Mouse (Mus musculus): Measurements from ENCODE around the gene Tmem37. TPM values are rescaled to one million over a fixed set of nuclear protein-coding genes. Genes with fewer than 3 reads are reported as not detected.
"Not testable (repeated sequence)": the region's sequence is repeated elsewhere in the genome, so short reads cannot be mapped to it uniquely, and the experiment has no call there.

Tmem37 gene
- polyA plus RNA-seq, 1 experiment from 2014 or later: 6.8 TPM

DNA sequence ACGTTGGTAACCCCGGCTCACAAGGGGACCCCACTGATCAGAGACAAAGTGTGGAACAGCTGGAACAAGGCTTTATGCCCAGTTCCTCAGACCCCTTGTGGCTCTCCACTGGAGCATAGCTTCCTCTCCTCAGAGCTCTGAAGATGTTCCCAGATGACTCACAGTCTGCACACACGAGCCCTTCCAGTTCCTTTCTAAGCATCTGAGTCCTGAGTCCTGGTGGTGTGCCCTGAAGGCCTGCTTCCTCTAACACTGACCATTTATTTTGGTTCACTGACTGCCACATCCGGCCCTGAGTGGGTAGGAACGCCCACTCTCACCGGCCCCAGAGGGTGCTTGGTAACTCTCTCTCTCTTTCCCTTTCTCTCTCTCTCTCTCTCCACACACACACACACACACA, 25.6 kb upstream of the Tmem37 start:
- H3K27ac ChIP-seq (ENCODE audit: low read depth, low read length): no peak overlapping the region
- no peak for DNase-seq (ENCODE audit: low spot score, missing footprints)
- no peaks in the 10 kb centered on the region for H3K27me3 ChIP-seq (ENCODE audit: control insufficient read depth, insufficient read depth, low read length)
- no peak overlapping the region for H3K4me2 ChIP-seq
- H3K4me1 ChIP-seq (ENCODE audit: control insufficient read depth, insufficient read depth, low read length): no peaks in the 10 kb centered on the region
- no peak overlapping the region for H3K4me3 ChIP-seq (ENCODE audit: low read depth, low read length)
- H3K36me3 ChIP-seq (ENCODE audit: control insufficient read depth, insufficient read depth, low read length): no peaks in the 10 kb centered on the region
- H3K9me3 ChIP-seq (ENCODE audit: control insufficient read depth, low read length): no peaks in the 10 kb centered on the region
- H3K9ac ChIP-seq (ENCODE audit: low read length): no peak overlapping the region
- ATAC-seq (ENCODE audit: low FRiP score): no peak
- 72% methylated on average over 6 of the region's 6 CpGs for WGBS

DNA sequence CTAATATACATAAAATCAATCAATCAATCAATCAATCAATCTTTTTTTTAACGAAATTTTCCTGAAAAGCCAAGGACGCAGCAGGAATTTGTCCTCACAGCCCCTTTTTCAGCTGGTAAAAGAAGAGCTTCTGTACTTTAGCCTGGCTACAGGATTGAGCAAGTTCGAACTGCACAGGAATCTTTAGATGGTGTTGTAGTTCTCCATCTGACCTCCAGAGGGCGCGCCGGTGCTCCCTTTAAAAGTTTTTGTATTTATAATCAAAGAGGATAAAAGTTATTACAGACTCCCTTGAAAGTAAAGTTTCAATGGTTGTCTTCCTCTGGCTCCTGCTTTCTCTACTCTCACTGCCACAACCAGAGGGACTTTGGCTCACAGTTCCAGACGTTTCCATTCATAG, 24.5 kb upstream of the Tmem37 start:
- WGBS: 17% methylated on average over 7 of the region's 7 CpGs
- DNase-seq (ENCODE audit: low spot score, missing footprints) (peak; percentile 96), ATAC-seq (ENCODE audit: low FRiP score) (no peak)
- Histone ChIP-seq H3K9me3 (ENCODE audit: control insufficient read depth, low read length) (no peaks in the 10 kb centered on the region), H3K4me3 (ENCODE audit: low read depth, low read length) (no peak overlapping the region), H3K4me2 (no peak overlapping the region), H3K4me1 (ENCODE audit: control insufficient read depth, insufficient read depth, low read length) (no peaks in the 10 kb centered on the region), H3K27me3 (ENCODE audit: control insufficient read depth, insufficient read depth, low read length) (no peaks in the 10 kb centered on the region), H3K9ac (ENCODE audit: low read length) (no peak overlapping the region), H3K27ac (ENCODE audit: low read depth, low read length) (no peak overlapping the region), H3K36me3 (ENCODE audit: control insufficient read depth, insufficient read depth, low read length) (no peaks in the 10 kb centered on the region)

DNA sequence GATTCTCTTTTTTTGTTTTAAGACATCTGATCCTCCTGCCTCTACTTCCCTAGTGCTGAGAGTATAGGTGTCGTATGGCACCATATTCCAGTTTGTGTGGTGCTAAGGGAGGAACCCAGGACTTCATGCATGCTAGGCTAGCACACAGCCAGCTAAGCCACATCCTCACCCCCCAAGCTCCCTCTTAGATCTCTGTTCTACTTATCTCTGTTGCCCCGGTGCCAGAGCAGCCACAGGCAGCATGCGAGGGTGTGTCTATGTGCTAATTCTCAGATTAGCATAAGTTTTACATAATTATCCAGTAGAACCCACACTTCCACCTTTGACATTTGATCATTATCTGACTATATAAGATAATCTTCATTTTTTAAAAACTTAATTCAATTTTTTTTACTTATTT, 21.0 kb upstream of the Tmem37 start:
- H3K4me3 ChIP-seq (ENCODE audit: low read depth, low read length): no peak overlapping the region

GRCm38 (mm10) chr1:120093482-120094134, 19.7 kb upstream of the Tmem37 start:
- H3K4me2 ChIP-seq; H3K4me1 ChIP-seq (ENCODE audit: control insufficient read depth, insufficient read depth, low read length); H3K27ac ChIP-seq (ENCODE audit: low read depth, low read length); H3K9ac ChIP-seq (ENCODE audit: low read length); H3K9me3 ChIP-seq (ENCODE audit: control insufficient read depth, low read length); H3K27me3 ChIP-seq (ENCODE audit: control insufficient read depth, insufficient read depth, low read length); H3K4me3 ChIP-seq (ENCODE audit: low read depth, low read length); H3K36me3 ChIP-seq (ENCODE audit: control insufficient read depth, insufficient read depth, low read length); ATAC-seq (ENCODE audit: low FRiP score): not testable (repeated sequence)
- peak; percentile 97 for DNase-seq (ENCODE audit: low spot score, missing footprints)
- 58% methylated on average over 11 of the region's 14 CpGs for WGBS

More for the DNA sequence above, 21.0 kb upstream of the Tmem37 start:
- H3K36me3 ChIP-seq (ENCODE audit: control insufficient read depth, insufficient read depth, low read length): no peaks in the 10 kb centered on the region
- 67% methylated on average over 3 of the region's 3 CpGs for WGBS
- ATAC-seq (ENCODE audit: low FRiP score) (no peak), DNase-seq (ENCODE audit: low spot score, missing footprints) (peak; percentile 26)
- H3K9me3 ChIP-seq (ENCODE audit: control insufficient read depth, low read length): no peaks in the 10 kb centered on the region
- no peaks in the 10 kb centered on the region for H3K27me3 ChIP-seq (ENCODE audit: control insufficient read depth, insufficient read depth, low read length)
- no peaks in the 10 kb centered on the region for H3K4me1 ChIP-seq (ENCODE audit: control insufficient read depth, insufficient read depth, low read length)
- no peak overlapping the region for H3K4me2 ChIP-seq
- no peak overlapping the region for H3K27ac ChIP-seq (ENCODE audit: low read depth, low read length)
- no peak overlapping the region for H3K9ac ChIP-seq (ENCODE audit: low read length)

- H3K36me3 ChIP-seq (ENCODE audit: control insufficient read depth, insufficient read depth, low read length): no peaks in the 10 kb centered on the region
- ATAC-seq (ENCODE audit: low FRiP score) (no peak), DNase-seq (ENCODE audit: low spot score, missing footprints) (no peak)
- H3K4me1 ChIP-seq (ENCODE audit: control insufficient read depth, insufficient read depth, low read length): no peaks in the 10 kb centered on the region; the same call in 1 of the 2 replicates
- H3K9me3 ChIP-seq (ENCODE audit: control insufficient read depth, low read length): no peaks in the 10 kb centered on the region
- no peak overlapping the region for H3K4me3 ChIP-seq (ENCODE audit: low read depth, low read length)
- no peak overlapping the region for H3K4me2 ChIP-seq
- 89% methylated on average over 8 of the region's 8 CpGs for WGBS
- H3K27ac ChIP-seq (ENCODE audit: low read depth, low read length): no peak overlapping the region
- no peaks in the 10 kb centered on the region for H3K27me3 ChIP-seq (ENCODE audit: control insufficient read depth, insufficient read depth, low read length)
- H3K9ac ChIP-seq (ENCODE audit: low read length): no peak overlapping the region
These were observed 17.2 kb upstream of the Tmem37 start for GRCm38 (mm10) chr1:120090880-120091570.

GRCm38 (mm10) chr1:120089180-120089579, 15.3 kb upstream of the Tmem37 start:
- ATAC-seq (ENCODE audit: low FRiP score) (peak; percentile 47), DNase-seq (ENCODE audit: low spot score, missing footprints) (no peak)
- H3K36me3 ChIP-seq (ENCODE audit: control insufficient read depth, insufficient read depth, low read length): no peaks in the 10 kb centered on the region
- no peaks in the 10 kb centered on the region for H3K9me3 ChIP-seq (ENCODE audit: control insufficient read depth, low read length)
- H3K27me3 ChIP-seq (ENCODE audit: control insufficient read depth, insufficient read depth, low read length): no peaks in the 10 kb centered on the region
- WGBS: 0% methylated on average over 3 of the region's 5 CpGs
- H3K4me2 ChIP-seq: no peak overlapping the region
- no peak overlapping the region; the same call in 1 of the 2 replicates for H3K9ac ChIP-seq (ENCODE audit: low read length)
- no peak overlapping the region for H3K27ac ChIP-seq (ENCODE audit: low read depth, low read length)
- no peaks in the 10 kb centered on the region; the same call in 1 of the 2 replicates for H3K4me1 ChIP-seq (ENCODE audit: control insufficient read depth, insufficient read depth, low read length)
- H3K4me3 ChIP-seq (ENCODE audit: low read depth, low read length): no peak overlapping the region

- Histone ChIP-seq H3K27me3 (ENCODE audit: control insufficient read depth, insufficient read depth, low read length) (no peaks in the 10 kb centered on the region), H3K36me3 (ENCODE audit: control insufficient read depth, insufficient read depth, low read length) (no peaks in the 10 kb centered on the region), H3K27ac (ENCODE audit: low read depth, low read length) (no peak overlapping the region), H3K4me3 (ENCODE audit: low read depth, low read length) (no peak overlapping the region), H3K9ac (ENCODE audit: low read length) (no peak overlapping the region), H3K4me2 (no peak overlapping the region), H3K9me3 (ENCODE audit: control insufficient read depth, low read length) (no peaks in the 10 kb centered on the region), H3K4me1 (ENCODE audit: control insufficient read depth, insufficient read depth, low read length) (no peaks in the 10 kb centered on the region; the same call in 1 of the 2 replicates)
- 58% methylated on average over 13 of the region's 13 CpGs for WGBS
- ATAC-seq (ENCODE audit: low FRiP score): no peak
- no peak for DNase-seq (ENCODE audit: low spot score, missing footprints)
These were observed 12.8 kb upstream of the Tmem37 start for GRCm38 (mm10) chr1:120086644-120087043.

- no peak for DNase-seq (ENCODE audit: low spot score, missing footprints)
These were observed 11.8 kb upstream of the Tmem37 start for GRCm38 (mm10) chr1:120085696-120086095.

DNA sequence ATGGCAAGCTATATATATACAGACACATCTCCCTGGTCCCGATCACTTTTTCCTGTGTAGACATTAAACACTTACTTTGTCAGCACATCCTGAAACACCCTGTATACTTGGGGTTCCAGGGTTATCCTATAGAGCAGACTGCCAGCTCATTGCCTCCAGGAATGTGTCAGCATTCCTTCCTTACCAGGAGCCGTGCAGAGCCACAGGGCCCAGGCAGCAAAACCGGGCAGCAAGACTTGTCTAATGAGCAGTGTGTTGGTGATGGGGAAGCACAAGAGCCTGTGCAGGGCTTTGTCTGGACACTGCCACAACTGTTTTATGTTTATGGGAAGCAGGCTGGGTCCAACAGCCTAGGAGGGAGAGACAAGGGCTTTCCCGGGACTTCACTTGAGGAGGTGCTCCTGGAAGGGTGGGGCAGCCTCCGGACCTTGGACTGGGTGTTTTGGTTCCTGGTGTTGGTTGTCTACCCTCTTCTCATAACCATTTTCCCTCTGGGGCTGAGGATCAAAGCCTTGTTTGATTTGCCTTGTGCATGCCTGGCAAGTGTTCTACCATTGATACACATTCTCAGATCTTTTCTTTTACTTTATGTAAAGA, 10.1 kb upstream of the Tmem37 start:
- H3K4me3 ChIP-seq (ENCODE audit: low read depth, low read length): no peak overlapping the region
- WGBS: 68% methylated on average over 5 of the region's 5 CpGs
- no peak overlapping the region for H3K4me2 ChIP-seq
- DNase-seq (ENCODE audit: low spot score, missing footprints): no peak
- ATAC-seq (ENCODE audit: low FRiP score): no peak
- no peak overlapping the region for H3K9ac ChIP-seq (ENCODE audit: low read length)
- H3K27ac ChIP-seq (ENCODE audit: low read depth, low read length): no peak overlapping the region
- no peaks in the 10 kb centered on the region for H3K9me3 ChIP-seq (ENCODE audit: control insufficient read depth, low read length)
- no peaks in the 10 kb centered on the region for H3K27me3 ChIP-seq (ENCODE audit: control insufficient read depth, insufficient read depth, low read length)
- no peaks in the 10 kb centered on the region; the same call in 1 of the 2 replicates for H3K4me1 ChIP-seq (ENCODE audit: control insufficient read depth, insufficient read depth, low read length)
- H3K36me3 ChIP-seq (ENCODE audit: control insufficient read depth, insufficient read depth, low read length): no peaks in the 10 kb centered on the region

More at GRCm38 (mm10) chr1:120085696-120086095, 11.8 kb upstream of the Tmem37 start:
- no peak overlapping the region for H3K27ac ChIP-seq (ENCODE audit: low read depth, low read length)
- H3K4me3 ChIP-seq (ENCODE audit: low read depth, low read length): no peak overlapping the region
- no peaks in the 10 kb centered on the region for H3K36me3 ChIP-seq (ENCODE audit: control insufficient read depth, insufficient read depth, low read length)
- H3K4me2 ChIP-seq: no peak overlapping the region
- H3K27me3 ChIP-seq (ENCODE audit: control insufficient read depth, insufficient read depth, low read length): no peaks in the 10 kb centered on the region
- no peak for ATAC-seq (ENCODE audit: low FRiP score)
- 70% methylated on average over 3 of the region's 3 CpGs for WGBS
- no peaks in the 10 kb centered on the region; the same call in 1 of the 2 replicates for H3K4me1 ChIP-seq (ENCODE audit: control insufficient read depth, insufficient read depth, low read length)
- no peak overlapping the region for H3K9ac ChIP-seq (ENCODE audit: low read length)
- H3K9me3 ChIP-seq (ENCODE audit: control insufficient read depth, low read length): no peaks in the 10 kb centered on the region
